Mouse (Mus musculus) embryonic facial prominence, embryonic 15.5 days (tissue): ENCODE data around the gene Gm20388. TPM values are rescaled to one million over a fixed set of nuclear protein-coding genes. Genes with fewer than 3 reads are reported as not detected.

Source experiments
- ATAC-seq: fragments of 200-750 bp; cut with Nextera tagmentation; 2 replicates; pipeline ENCODE4 v1.8.0; 2017; ENCODE audit warnings: low read depth, moderate TSS enrichment; ENCODE audit not compliant: insufficient number of reproducible peaks, low FRiP score, low TSS enrichment
- H3K27ac ChIP-seq: fragments of 300-500 bp; sonication (generic); replicated peaks from 2 replicates; pipeline ENCODE4 v1.5.1; 2015; ENCODE audit warnings: mild to moderate bottlenecking, inconsistent platforms
- H3K27me3 ChIP-seq: fragments of 300-500 bp; sonication (generic); 2 replicates; pipeline ENCODE4 v1.6.1; 2015; ENCODE audit warnings: inconsistent platforms
- H3K36me3 ChIP-seq: fragments of 300-500 bp; sonication (generic); 2 replicates; pipeline ENCODE4 v1.6.1; 2015; ENCODE audit warnings: mild to moderate bottlenecking, inconsistent platforms
- H3K4me1 ChIP-seq: fragments of 300-500 bp; sonication (generic); 2 replicates; pipeline ENCODE4 v1.6.1; 2015; ENCODE audit warnings: inconsistent platforms
- H3K4me2 ChIP-seq: fragments of 300-500 bp; sonication (generic); replicated peaks from 2 replicates; pipeline ENCODE4 v1.6.1; 2015; ENCODE audit warnings: mild to moderate bottlenecking, inconsistent platforms
- H3K4me3 ChIP-seq: fragments of 300-500 bp; sonication (generic); replicated peaks from 2 replicates; pipeline ENCODE4 v1.5.1; 2015; ENCODE audit warnings: mild to moderate bottlenecking, inconsistent platforms
- H3K9ac ChIP-seq: fragments of 300-500 bp; sonication (generic); 2 replicates; pipeline ENCODE4 v1.6.1; 2015; ENCODE audit warnings: inconsistent platforms
- H3K9me3 ChIP-seq: fragments of 300-500 bp; sonication (generic); replicated peaks from 2 replicates; pipeline ENCODE4 v1.6.1; 2016; ENCODE audit warnings: inconsistent platforms
- WGBS: fragments of 180-500 bp; shearing (Covaris S2); methylation state at CpG from one replicate; pipeline ENCODE4 v1.1.7; 2015; 5-methylcytosine and 5-hydroxymethylcytosine counted together
- polyA plus RNA-seq: library from polyadenylated mRNA; unstranded; fragments of >200 nt; fragmentation: Nextera tagmentation; extraction: Ambion mirVana; gene quantifications from 2 replicates; pipeline ENCODE4 v1.2.1, GENCODE M21; 2015

The Gm20388 gene
- polyA plus RNA-seq, 1 experiment from 2014 or later: 8.0 TPM

GRCm38 (mm10) chr8:122135494-122135893, 2224.9 kb downstream of the Gm20388 start:
- no peak overlapping the region for H3K4me3 ChIP-seq
- ATAC-seq: no peak
- H3K27ac ChIP-seq: no peak overlapping the region
- H3K4me1 ChIP-seq: no peaks in the 10 kb centered on the region
- no peak overlapping the region for H3K4me2 ChIP-seq
- H3K36me3 ChIP-seq: no peaks in the 10 kb centered on the region
- no peaks in the 10 kb centered on the region for H3K9me3 ChIP-seq
- WGBS: 63% methylated on average over 5 of the region's 5 CpGs
- no peak overlapping the region for H3K9ac ChIP-seq
- H3K27me3 ChIP-seq: no peaks in the 10 kb centered on the region

- Histone ChIP-seq H3K4me3 (no peak overlapping the region), H3K4me2 (no peak overlapping the region), H3K36me3 (no peaks in the 10 kb centered on the region), H3K9me3 (no peaks in the 10 kb centered on the region), H3K27ac (no peak overlapping the region), H3K9ac (no peak overlapping the region), H3K4me1 (no peaks in the 10 kb centered on the region), H3K27me3 (no peaks in the 10 kb centered on the region)
- 53% methylated on average over 5 of the region's 5 CpGs for WGBS
- ATAC-seq: no peak
These were observed 2229.1 kb downstream of the Gm20388 start for GRCm38 (mm10) chr8:122139784-122140183.

GRCm38 (mm10) chr8:122140411-122140810, 2229.8 kb downstream of the Gm20388 start:
- Histone ChIP-seq H3K9me3 (no peaks in the 10 kb centered on the region), H3K4me1 (no peaks in the 10 kb centered on the region), H3K27ac (no peak overlapping the region), H3K36me3 (no peaks in the 10 kb centered on the region), H3K27me3 (no peaks in the 10 kb centered on the region), H3K9ac (no peak overlapping the region), H3K4me3 (no peak overlapping the region), H3K4me2 (no peak overlapping the region)
- WGBS: 78% methylated on average over 4 of the region's 4 CpGs
- ATAC-seq: no peak

DNA sequence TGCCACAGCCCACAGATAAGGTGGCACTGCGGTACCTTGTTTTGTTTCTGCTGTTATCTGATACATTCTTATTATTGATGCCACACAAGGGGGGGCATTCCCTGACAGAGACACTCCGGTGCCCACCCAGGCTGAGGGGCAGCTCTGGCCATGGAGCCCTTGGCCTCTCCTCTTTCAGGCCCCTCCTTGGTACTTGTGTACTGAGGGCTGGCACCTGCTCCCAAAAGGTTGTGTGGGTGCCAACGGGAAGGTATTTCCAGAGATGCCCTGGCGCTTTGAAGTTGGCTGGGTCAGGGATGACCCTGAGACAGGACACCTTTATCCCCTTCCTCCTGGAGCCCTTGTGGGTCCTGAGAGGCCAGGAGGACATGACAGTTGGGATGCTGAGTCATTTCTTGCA, 2231.8 kb downstream of the Gm20388 start:
- no peak overlapping the region for H3K27ac ChIP-seq
- no peaks in the 10 kb centered on the region for H3K4me1 ChIP-seq
- H3K9ac ChIP-seq: no peak overlapping the region
- 95% methylated on average over 4 of the region's 4 CpGs for WGBS
- H3K9me3 ChIP-seq: no peaks in the 10 kb centered on the region
- no peak overlapping the region for H3K4me2 ChIP-seq
- ATAC-seq: no peak
- no peaks in the 10 kb centered on the region for H3K27me3 ChIP-seq
- H3K36me3 ChIP-seq: no peaks in the 10 kb centered on the region
- no peak overlapping the region for H3K4me3 ChIP-seq

- no peaks in the 10 kb centered on the region for H3K9me3 ChIP-seq
- H3K9ac ChIP-seq: no peak overlapping the region
- no peaks in the 10 kb centered on the region for H3K36me3 ChIP-seq
- no peak overlapping the region for H3K27ac ChIP-seq
- 100% methylated on average over 1 of the region's 1 CpGs for WGBS
- no peak overlapping the region for H3K4me3 ChIP-seq
- no peak overlapping the region for H3K4me2 ChIP-seq
- H3K4me1 ChIP-seq: no peaks in the 10 kb centered on the region
- no peak for ATAC-seq
- no peaks in the 10 kb centered on the region for H3K27me3 ChIP-seq
These were observed 2232.6 kb downstream of the Gm20388 start for GRCm38 (mm10) chr8:122143231-122143630.

DNA sequence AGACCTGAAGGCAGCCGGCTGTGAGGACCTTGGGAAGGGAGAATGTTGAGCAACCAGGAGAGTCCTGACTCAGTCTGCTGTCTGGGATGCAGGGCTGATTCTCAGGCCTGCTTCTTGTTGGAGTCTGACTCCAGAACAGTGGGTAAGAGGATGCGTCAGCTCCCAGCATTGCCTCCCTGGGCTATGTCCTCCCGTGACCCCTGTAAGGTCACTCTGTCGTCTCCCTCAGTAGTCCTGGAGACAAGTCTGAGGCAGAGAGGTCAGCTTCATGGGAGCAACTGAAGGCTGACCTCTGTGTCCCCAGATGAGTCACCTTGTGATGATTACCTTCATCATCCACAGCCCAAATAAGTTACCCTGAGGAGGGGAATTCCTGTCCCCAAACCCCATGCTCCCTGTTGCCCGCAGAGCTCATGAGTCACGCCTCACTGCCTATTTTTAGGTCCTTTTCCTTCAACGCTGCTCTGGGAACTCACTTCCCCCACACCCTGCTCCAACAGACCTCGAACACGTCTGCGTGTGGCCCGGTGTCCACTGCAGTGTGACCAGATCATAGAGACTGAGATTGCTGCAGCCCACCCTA, 2234.2 kb downstream of the Gm20388 start:
- Histone ChIP-seq H3K4me1 (peaks cover 4% of the 10 kb centered on the region; the same call in 1 of the 2 replicates), H3K36me3 (no peaks in the 10 kb centered on the region), H3K27ac (no peak overlapping the region), H3K9me3 (no peaks in the 10 kb centered on the region), H3K27me3 (no peaks in the 10 kb centered on the region), H3K4me3 (no peak overlapping the region), H3K4me2 (no peak overlapping the region), H3K9ac (no peak overlapping the region)
- 63% methylated on average over 11 of the region's 11 CpGs for WGBS
- no peak for ATAC-seq

DNA sequence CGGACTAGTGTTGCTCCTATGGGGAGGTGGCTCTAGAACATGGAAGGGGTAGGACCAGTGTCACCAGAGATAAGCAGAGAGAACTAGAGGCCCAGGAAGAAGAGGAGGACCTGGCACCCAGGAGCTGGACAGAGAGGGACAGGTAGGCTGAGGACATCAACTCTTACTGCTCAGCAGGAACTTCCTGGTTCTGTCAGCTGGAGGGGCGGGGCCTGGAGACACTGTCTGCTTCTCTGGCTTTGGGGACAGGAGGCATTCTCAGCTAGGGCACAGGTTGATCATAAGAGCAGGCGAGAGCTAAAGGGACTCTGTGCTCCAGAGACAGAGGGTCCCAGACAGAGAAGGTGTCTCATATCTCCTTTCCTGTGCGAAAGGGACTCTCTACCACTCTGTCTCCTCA, 2238.4 kb downstream of the Gm20388 start:
- WGBS: 81% methylated on average over 4 of the region's 4 CpGs
- no peak overlapping the region for H3K4me3 ChIP-seq
- H3K27ac ChIP-seq: 0 out of 2 replicates have a peak overlapping the region, but pooled peaks have one; percentile 25

GRCm38 (mm10) chr8:122149606-122150005, 2239.0 kb downstream of the Gm20388 start:
- ATAC-seq: no peak
- no peak overlapping the region for H3K9ac ChIP-seq
- peaks cover 11% of the 10 kb centered on the region for H3K4me1 ChIP-seq
- H3K4me2 ChIP-seq: no peak overlapping the region
- peak overlapping the region; percentile 25; the same call in 1 of the 2 replicates for H3K27ac ChIP-seq
- H3K9me3 ChIP-seq: no peaks in the 10 kb centered on the region
- 73% methylated on average over 8 of the region's 8 CpGs for WGBS
- no peaks in the 10 kb centered on the region for H3K27me3 ChIP-seq
- no peak overlapping the region for H3K4me3 ChIP-seq
- no peaks in the 10 kb centered on the region for H3K36me3 ChIP-seq

More for the DNA sequence above, 2238.4 kb downstream of the Gm20388 start:
- H3K4me1 ChIP-seq: peaks cover 11% of the 10 kb centered on the region
- H3K4me2 ChIP-seq: no peak overlapping the region
- ATAC-seq: no peak
- no peaks in the 10 kb centered on the region for H3K27me3 ChIP-seq
- H3K9ac ChIP-seq: no peak overlapping the region
- no peaks in the 10 kb centered on the region for H3K9me3 ChIP-seq
- H3K36me3 ChIP-seq: no peaks in the 10 kb centered on the region

DNA sequence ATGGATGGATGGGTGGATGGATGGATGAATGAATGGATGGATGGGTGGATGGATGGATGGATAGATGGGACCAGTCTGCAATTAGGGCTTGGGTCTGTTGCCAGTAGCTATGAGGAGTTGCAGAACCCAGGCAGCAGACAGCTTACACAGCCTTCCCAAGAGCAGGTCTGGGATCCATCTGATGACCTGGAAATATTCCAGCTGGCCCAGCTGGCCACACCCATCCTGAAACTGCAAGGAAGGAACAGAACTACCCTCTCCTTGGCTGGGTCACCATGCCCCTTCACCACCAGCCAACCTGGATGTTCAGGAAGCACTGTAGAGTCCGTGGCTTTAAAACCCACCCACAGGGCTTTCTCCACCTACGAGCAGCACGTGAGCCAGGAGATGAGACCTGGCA, 2240.9 kb downstream of the Gm20388 start:
- no peaks in the 10 kb centered on the region for H3K27me3 ChIP-seq
- no peak overlapping the region for H3K27ac ChIP-seq
- no peaks in the 10 kb centered on the region for H3K9me3 ChIP-seq
- H3K4me3 ChIP-seq: no peak overlapping the region
- no peaks in the 10 kb centered on the region for H3K36me3 ChIP-seq
- H3K9ac ChIP-seq: no peak overlapping the region
- no peak overlapping the region for H3K4me2 ChIP-seq
- no peak for ATAC-seq
- WGBS: 73% methylated on average over 3 of the region's 3 CpGs
- peaks cover 26% of the 10 kb centered on the region for H3K4me1 ChIP-seq

- ATAC-seq: no peak
- Histone ChIP-seq H3K9me3 (no peaks in the 10 kb centered on the region), H3K9ac (no peak overlapping the region), H3K27ac (no peak overlapping the region; the same call in 1 of the 2 replicates), H3K4me3 (no peak overlapping the region), H3K36me3 (no peaks in the 10 kb centered on the region), H3K4me2 (no peak overlapping the region), H3K4me1 (peaks cover 25% of the 10 kb centered on the region), H3K27me3 (no peaks in the 10 kb centered on the region)
- WGBS: 28% methylated on average over 10 of the region's 10 CpGs
These were observed 2244.5 kb downstream of the Gm20388 start for GRCm38 (mm10) chr8:122155082-122155643.

- no peak overlapping the region for H3K4me3 ChIP-seq
- no peak for ATAC-seq
- H3K36me3 ChIP-seq: no peaks in the 10 kb centered on the region
- 92% methylated on average over 9 of the region's 9 CpGs for WGBS
- no peak overlapping the region for H3K27ac ChIP-seq
- no peak overlapping the region for H3K4me2 ChIP-seq
- H3K4me1 ChIP-seq: peaks cover 25% of the 10 kb centered on the region
- no peaks in the 10 kb centered on the region for H3K27me3 ChIP-seq
- no peak overlapping the region for H3K9ac ChIP-seq
- no peaks in the 10 kb centered on the region for H3K9me3 ChIP-seq
These were observed 2245.3 kb downstream of the Gm20388 start for GRCm38 (mm10) chr8:122155964-122156363.

DNA sequence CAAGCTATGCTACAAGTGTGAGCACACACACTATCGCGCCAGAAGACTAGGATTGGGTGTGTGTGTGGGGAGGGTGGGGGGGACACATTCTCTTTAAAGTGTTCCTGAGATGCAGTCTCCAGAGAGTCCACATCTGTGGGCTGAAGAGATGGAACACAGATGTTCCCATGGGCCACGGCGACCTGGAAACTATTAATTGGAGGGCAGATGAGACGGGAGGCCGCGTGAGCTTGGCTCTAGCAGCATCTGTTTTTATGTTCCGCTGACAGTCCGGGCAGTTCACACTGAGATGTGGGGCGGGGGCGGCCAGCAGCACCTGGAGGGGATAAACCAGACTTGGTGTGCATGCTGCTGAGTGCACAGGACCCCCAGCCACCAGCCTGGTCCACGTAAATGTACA, 2247.0 kb downstream of the Gm20388 start:
- Histone ChIP-seq H3K4me3 (no peak overlapping the region), H3K27ac (0 out of 2 replicates have a peak overlapping the region, but pooled peaks have one; percentile 39), H3K36me3 (no peaks in the 10 kb centered on the region), H3K4me2 (no peak overlapping the region), H3K9ac (no peak overlapping the region), H3K9me3 (no peaks in the 10 kb centered on the region), H3K4me1 (peaks cover 18% of the 10 kb centered on the region), H3K27me3 (no peaks in the 10 kb centered on the region)
- 24% methylated on average over 12 of the region's 12 CpGs for whole genome bisulfite sequencing
- ATAC-seq: peak; percentile 41; the same call in 1 of the 2 replicates
